In the genomic region with DNA sequence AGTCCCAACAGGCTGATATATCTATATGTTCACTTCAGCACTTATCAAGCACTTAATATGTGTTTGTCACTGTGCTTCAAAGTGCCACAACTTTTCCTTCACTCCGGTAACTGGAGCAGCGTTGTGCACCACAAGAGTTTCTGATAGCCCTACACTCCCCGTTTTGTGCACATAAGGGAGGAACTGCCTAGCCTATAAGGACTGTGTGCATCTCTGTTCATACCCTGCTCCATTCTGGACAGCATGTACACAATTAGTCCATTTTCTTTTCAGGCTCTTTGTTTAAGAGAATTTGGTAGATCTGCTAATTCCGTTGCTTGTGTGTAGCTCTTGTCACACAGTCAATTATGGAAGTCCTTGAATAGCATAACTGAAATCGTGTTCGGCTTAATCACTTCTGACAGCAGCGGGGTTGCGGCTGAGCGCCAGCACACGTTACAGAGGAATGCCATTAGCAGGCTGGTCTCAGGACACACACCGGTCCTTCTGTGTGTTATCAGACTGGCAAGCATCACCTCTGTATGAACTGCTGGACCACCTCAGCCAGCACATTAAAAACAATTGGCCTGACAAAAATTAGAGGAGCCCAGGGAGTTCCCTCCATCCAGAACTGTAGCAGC, we compare ENCODE assay signal across 16 mouse cellular contexts.
DNase-seq lines count a peak whose midpoint lies in the region; ATAC-seq and TF ChIP-seq lines count a peak whose summit lies in the region.
"Had no signal": no experiment of that assay in that cellular context is flagged by ENCODE, and none has a peak within 500 bp of the region (broad histone marks: within the 10 kb centered on the region; RNA-seq: fewer than 3 reads in every experiment).

No protein-coding gene starts in this region.

- no peak for TF ChIP-seq POLR2A in thymus, adult 2 months (IDR thresholded peaks at IDR 0.05; ENCODE audit: control insufficient read depth, extremely low read depth, insufficient read depth, low read length, poor library complexity)

- H3K4me2 ChIP-seq in midbrain, embryonic 11.5 days: no peak overlapping the region
- no peak overlapping the region for H3K4me2 ChIP-seq in midbrain, embryonic 16.5 days (ENCODE audit: low read length)
- H3K4me2 ChIP-seq: embryonic facial prominence, embryonic 12.5 days; liver, embryonic 13.5 days; neural tube, embryonic 15.5 days had no signal

- no peak overlapping the region for H3K4me3 ChIP-seq in midbrain, embryonic 11.5 days (ENCODE audit: low read depth, low read length)
- H3K4me3 ChIP-seq in midbrain, embryonic 16.5 days (ENCODE audit: low read depth, low read length): no peak overlapping the region
- no peak overlapping the region for H3K4me3 ChIP-seq in thymus, adult 2 months (ENCODE audit: control insufficient read depth, insufficient read depth, low read length)
- H3K4me3 ChIP-seq: embryonic facial prominence, embryonic 12.5 days; liver, embryonic 13.5 days; neural tube, embryonic 15.5 days had no signal

- H3K27ac ChIP-seq in midbrain, embryonic 11.5 days (ENCODE audit: low read depth, low read length): no peak overlapping the region
- no peak overlapping the region for H3K27ac ChIP-seq in midbrain, embryonic 16.5 days (ENCODE audit: low read length)
- no peak overlapping the region for H3K27ac ChIP-seq in thymus, adult 2 months (ENCODE audit: control insufficient read depth, insufficient read depth, low read length)
- H3K27ac ChIP-seq: embryonic facial prominence, embryonic 12.5 days; liver, embryonic 13.5 days; neural tube, embryonic 15.5 days had no signal

- no peak for TF ChIP-seq CTCF in thymus, adult 2 months (IDR thresholded peaks at IDR 0.05; ENCODE audit: borderline replicate concordance, control insufficient read depth, extremely low read depth, insufficient read depth, low read length, poor library complexity)

- WGBS in midbrain, embryonic 11.5 days: 81% methylated on average over 11 of the region's 11 CpGs
- 38% methylated on average over 11 of the region's 11 CpGs for WGBS in midbrain, embryonic 16.5 days
- WGBS in thymus, adult 2 months: 93% methylated on average over 11 of the region's 11 CpGs

- no peaks in the 10 kb centered on the region for H3K4me1 ChIP-seq in midbrain, embryonic 11.5 days (ENCODE audit: control insufficient read depth, insufficient read depth, low read length)
- H3K4me1 ChIP-seq in midbrain, embryonic 16.5 days (ENCODE audit: control insufficient read depth, insufficient read depth, low read length): no peaks in the 10 kb centered on the region
- H3K4me1 ChIP-seq in thymus, adult 2 months (replicated peaks; ENCODE audit: control insufficient read depth, insufficient read depth, low read length): no peaks in the 10 kb centered on the region
- H3K4me1 ChIP-seq: liver, embryonic 13.5 days had no signal

- peak; percentile 59 for DNase-seq in heart, adult 11 months
- DNase-seq in heart, adult 18-20 months: no peak
- DNase-seq in midbrain, embryonic 11.5 days (ENCODE audit: low spot score, missing footprints): peak; percentile 75
- peak; percentile 5 for DNase-seq in heart, postnatal 4 days
- DNase-seq in retina, embryonic 14.5 days (ENCODE audit: low spot score): peak; percentile 76
- no peak for DNase-seq in thymus, adult 2 months
- DNase-seq in urinary bladder, postnatal 25 days (ENCODE audit: low spot score): no peak
- DNase-seq: adrenal gland, postnatal 36 days; cerebellum, adult 11-12 months; gastrocnemius, postnatal 25 days; kidney, adult 11 months; liver, embryonic 13.5 days; lung, postnatal 10 days had no signal

- no peak overlapping the region for H3K9ac ChIP-seq in midbrain, embryonic 11.5 days (ENCODE audit: low read length)
- no peak overlapping the region for H3K9ac ChIP-seq in midbrain, embryonic 16.5 days (ENCODE audit: low read depth, low read length)
- H3K9ac ChIP-seq: embryonic facial prominence, embryonic 12.5 days; liver, embryonic 13.5 days; neural tube, embryonic 15.5 days had no signal

- H3K9me3 ChIP-seq in midbrain, embryonic 11.5 days (ENCODE audit: control insufficient read depth, low read length): no peaks in the 10 kb centered on the region
- no peaks in the 10 kb centered on the region for H3K9me3 ChIP-seq in midbrain, embryonic 16.5 days (replicated peaks; ENCODE audit: control insufficient read depth, low read length, poor library complexity, severe bottlenecking)
- H3K9me3 ChIP-seq: embryonic facial prominence, embryonic 12.5 days; liver, embryonic 13.5 days; neural tube, embryonic 15.5 days had no signal

- H3K36me3 ChIP-seq in midbrain, embryonic 11.5 days (ENCODE audit: control insufficient read depth, insufficient read depth, low read length): no peaks in the 10 kb centered on the region
- H3K36me3 ChIP-seq in midbrain, embryonic 16.5 days (ENCODE audit: control insufficient read depth, insufficient read depth, low read length): no peaks in the 10 kb centered on the region
- H3K36me3 ChIP-seq in thymus, adult 2 months (ENCODE audit: control insufficient read depth, insufficient read depth, low read length): no peaks in the 10 kb centered on the region
- H3K36me3 ChIP-seq: embryonic facial prominence, embryonic 12.5 days; liver, embryonic 13.5 days; neural tube, embryonic 15.5 days had no signal

- no peak for ATAC-seq in midbrain, embryonic 11.5 days (ENCODE audit: low FRiP score)
- no peak for ATAC-seq in midbrain, embryonic 16.5 days

- H3K27me3 ChIP-seq in midbrain, embryonic 11.5 days (ENCODE audit: control insufficient read depth, insufficient read depth, low read length): no peaks in the 10 kb centered on the region
- H3K27me3 ChIP-seq in midbrain, embryonic 16.5 days (ENCODE audit: control insufficient read depth, insufficient read depth, low read depth, low read length): no peaks in the 10 kb centered on the region
- H3K27me3 ChIP-seq in thymus, adult 2 months (ENCODE audit: control insufficient read depth, insufficient read depth, low read length): no peaks in the 10 kb centered on the region
- H3K27me3 ChIP-seq: embryonic facial prominence, embryonic 12.5 days; liver, embryonic 13.5 days; neural tube, embryonic 15.5 days had no signal

Comparison
In these comparisons a context has a peak if more than half of its experiments do, and no peak if none do; other contexts are left out.
1. DNase-seq: peak in heart, adult 11 months (single experiment), midbrain, embryonic 11.5 days (single experiment), heart, postnatal 4 days (single experiment) and retina, embryonic 14.5 days (single experiment); none in heart, adult 18-20 months (0 of 2), thymus, adult 2 months (single experiment) and urinary bladder, postnatal 25 days (single experiment).